Mouse (Mus musculus): ENCODE measurements around the gene Kifc1. TPM values are rescaled to one million over a fixed set of nuclear protein-coding genes. Genes with fewer than 3 reads are reported as not detected.
"Not testable (repeated sequence)": the region's sequence is repeated elsewhere in the genome, so short reads cannot be mapped to it uniquely, and the experiment has no call there.

The Kifc1 gene
- polyA plus RNA-seq, 1 experiment from 2014 or later, result 2.3 TPM

- no peak overlapping the region for H3K4me3 ChIP-seq (ENCODE audit: inconsistent target)
- 97% methylated on average over 8 of the region's 8 CpGs for WGBS (ENCODE audit: missing documents)
- peaks cover 56% of the 10 kb centered on the region; the same call in 1 of the 2 replicates for H3K36me3 ChIP-seq (ENCODE audit: inconsistent target)
- peaks cover 80% of the 10 kb centered on the region for H3K79me2 ChIP-seq (ENCODE audit: inconsistent target)
- no peak overlapping the region for H3K27ac ChIP-seq
These were observed 23.4 kb upstream of the Kifc1 start for GRCm38 (mm10) chr17:33913905-33914304.

- 93% methylated on average over 10 of the region's 10 CpGs for WGBS (ENCODE audit: missing documents)
- H3K4me3 ChIP-seq (ENCODE audit: inconsistent target), result no peak overlapping the region
- peaks cover 55% of the 10 kb centered on the region; the same call in 1 of the 2 replicates for H3K36me3 ChIP-seq (ENCODE audit: inconsistent target)
- H3K27ac ChIP-seq, result no peak overlapping the region
- peaks cover 79% of the 10 kb centered on the region for H3K79me2 ChIP-seq (ENCODE audit: inconsistent target)
These were observed 22.8 kb upstream of the Kifc1 start for GRCm38 (mm10) chr17:33913264-33913663.

GRCm38 (mm10) chr17:33911813-33912414 lies 21.5 kb upstream of the Kifc1 start:
- Histone ChIP-seq H3K4me3 (ENCODE audit: inconsistent target) (no peak overlapping the region), H3K79me2 (ENCODE audit: inconsistent target) (peaks cover 77% of the 10 kb centered on the region), H3K27ac (no peak overlapping the region), H3K36me3 (ENCODE audit: inconsistent target) (peaks cover 43% of the 10 kb centered on the region; the same call in 1 of the 2 replicates)
- 95% methylated on average over 27 of the region's 28 CpGs for WGBS (ENCODE audit: missing documents)

- peak overlapping the region; percentile 95; the same call in 1 of the 2 replicates for H3K4me3 ChIP-seq (ENCODE audit: inconsistent target)
- 94% methylated on average over 29 of the region's 31 CpGs for WGBS (ENCODE audit: missing documents)
- peaks cover 41% of the 10 kb centered on the region; the same call in 1 of the 2 replicates for H3K36me3 ChIP-seq (ENCODE audit: inconsistent target)
- no peak overlapping the region for H3K27ac ChIP-seq
- H3K79me2 ChIP-seq (ENCODE audit: inconsistent target), result peaks cover 71% of the 10 kb centered on the region
These were observed 20.8 kb upstream of the Kifc1 start for GRCm38 (mm10) chr17:33911052-33911812.

- Histone ChIP-seq H3K4me3 (ENCODE audit: inconsistent target) (peak overlapping the region; percentile 95), H3K79me2 (ENCODE audit: inconsistent target) (peaks cover 70% of the 10 kb centered on the region), H3K36me3 (ENCODE audit: inconsistent target) (peaks cover 41% of the 10 kb centered on the region; the same call in 1 of the 2 replicates), H3K27ac (peak overlapping the region; percentile 93)
- WGBS (ENCODE audit: missing documents), result 41% methylated on average over 11 of the region's 11 CpGs
These were observed 20.0 kb upstream of the Kifc1 start for GRCm38 (mm10) chr17:33910346-33911051.

GRCm38 (mm10) chr17:33909869-33910250 lies 19.4 kb upstream of the Kifc1 start:
- peaks cover 67% of the 10 kb centered on the region for H3K79me2 ChIP-seq (ENCODE audit: inconsistent target)
- peaks cover 37% of the 10 kb centered on the region; the same call in 1 of the 2 replicates for H3K36me3 ChIP-seq (ENCODE audit: inconsistent target)
- H3K4me3 ChIP-seq (ENCODE audit: inconsistent target), result peak overlapping the region; percentile 95
- peak overlapping the region; percentile 93 for H3K27ac ChIP-seq
- WGBS (ENCODE audit: missing documents), result 3% methylated on average over 14 of the region's 14 CpGs

GRCm38 (mm10) chr17:33909077-33909868 lies 18.8 kb upstream of the Kifc1 start, which contains the start of gene Daxx:
Gene Daxx (plus strand): TSS chr17:33909414.
- peak within 1 kb of the TSS; percentile 93 for H3K27ac ChIP-seq
- under 1% methylated on average over 68 of the region's 68 CpGs for WGBS (ENCODE audit: missing documents)
- H3K36me3 ChIP-seq (ENCODE audit: inconsistent target), result peaks cover 31% of the 10 kb centered on the region; the same call in 1 of the 2 replicates
- peaks cover 61% of the 10 kb centered on the region for H3K79me2 ChIP-seq (ENCODE audit: inconsistent target)
- peak within 1 kb of the TSS; percentile 95 for H3K4me3 ChIP-seq (ENCODE audit: inconsistent target)

GRCm38 (mm10) chr17:33908331-33909076 lies 18.0 kb upstream of the Kifc1 start:
- under 1% methylated on average over 42 of the region's 44 CpGs for WGBS (ENCODE audit: missing documents)
- peaks cover 23% of the 10 kb centered on the region; the same call in 1 of the 2 replicates for H3K36me3 ChIP-seq (ENCODE audit: inconsistent target)
- H3K79me2 ChIP-seq (ENCODE audit: inconsistent target), result peaks cover 53% of the 10 kb centered on the region
- H3K27ac ChIP-seq, result peak overlapping the region; percentile 51
- H3K4me3 ChIP-seq (ENCODE audit: inconsistent target), result peak overlapping the region; percentile 70

GRCm38 (mm10) chr17:33904835-33905234 lies 14.4 kb upstream of the Kifc1 start, which contains the start of gene Platr17:
Gene Platr17 (plus strand): TSS chr17:33905135.
- 64% methylated on average over 3 of the region's 4 CpGs for WGBS (ENCODE audit: missing documents)
- H3K36me3 ChIP-seq (ENCODE audit: inconsistent target); H3K4me3 ChIP-seq (ENCODE audit: inconsistent target): not testable (repeated sequence)
- Histone ChIP-seq H3K79me2 (ENCODE audit: inconsistent target) (peaks cover 17% of the 10 kb centered on the region; the same call in 1 of the 2 replicates), H3K27ac (0 out of 2 replicates have a peak within 1 kb of the TSS, but pooled peaks have one; percentile 65)

GRCm38 (mm10) chr17:33903911-33904651 lies 13.6 kb upstream of the Kifc1 start:
- Histone ChIP-seq H3K27ac (peak overlapping the region; percentile 65), H3K79me2 (ENCODE audit: inconsistent target) (peaks cover 17% of the 10 kb centered on the region; the same call in 1 of the 2 replicates)
- not testable (repeated sequence) for H3K4me3 ChIP-seq (ENCODE audit: inconsistent target); H3K36me3 ChIP-seq (ENCODE audit: inconsistent target)
- 83% methylated on average over 6 of the region's 6 CpGs for WGBS (ENCODE audit: missing documents)

GRCm38 (mm10) chr17:33902491-33902890 lies 12.0 kb upstream of the Kifc1 start:
- 27% methylated on average over 7 of the region's 7 CpGs for WGBS (ENCODE audit: missing documents)
- H3K4me3 ChIP-seq (ENCODE audit: inconsistent target), result no peak overlapping the region
- peak overlapping the region; percentile 65 for H3K27ac ChIP-seq
- H3K79me2 ChIP-seq (ENCODE audit: inconsistent target), result peaks cover 6% of the 10 kb centered on the region; the same call in 1 of the 2 replicates
- H3K36me3 ChIP-seq (ENCODE audit: inconsistent target), result no peaks in the 10 kb centered on the region

- Histone ChIP-seq H3K27ac (peak overlapping the region; percentile 65), H3K79me2 (ENCODE audit: inconsistent target) (peaks cover 3% of the 10 kb centered on the region; the same call in 1 of the 2 replicates), H3K4me3 (ENCODE audit: inconsistent target) (no peak overlapping the region), H3K36me3 (ENCODE audit: inconsistent target) (no peaks in the 10 kb centered on the region)
- 63% methylated on average over 4 of the region's 4 CpGs for WGBS (ENCODE audit: missing documents)
These were observed 11.6 kb upstream of the Kifc1 start for GRCm38 (mm10) chr17:33902079-33902478.
